Comparison of ENCODE assay signal across 9 mouse cellular contexts in the genomic region with DNA sequence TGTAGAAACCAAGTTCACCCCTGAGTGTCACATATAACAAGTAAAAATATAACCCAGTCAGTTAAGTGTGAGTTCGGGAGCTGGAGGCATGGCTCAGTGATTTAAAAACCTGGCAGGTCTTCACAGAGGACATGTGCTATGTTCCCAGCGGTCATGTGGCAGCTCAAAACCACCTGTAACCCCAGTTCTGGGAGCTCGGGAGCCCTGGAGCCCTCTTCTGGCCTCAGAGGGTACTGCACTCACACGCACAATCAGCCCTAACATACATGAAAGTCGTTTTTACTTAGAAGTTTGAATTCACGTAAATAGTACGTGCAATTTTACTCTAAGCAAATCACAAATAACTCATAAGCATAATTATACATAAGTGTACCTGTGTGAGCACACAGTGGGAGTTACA.
A peak's percentile ranks its signal among the peaks of the same experiment; 100 is the strongest.
DNase-seq lines count a peak whose midpoint lies in the region; ATAC-seq and TF ChIP-seq lines count a peak whose summit lies in the region.
"Had no signal": no experiment of that assay in that cellular context is flagged by ENCODE, and none has a peak within 500 bp of the region (broad histone marks: within the 10 kb centered on the region; RNA-seq: fewer than 3 reads in every experiment).

No protein-coding gene starts in this region.

- H3K9ac ChIP-seq in liver, embryonic 14.5 days (replicated peaks), result no peak overlapping the region
- no peak overlapping the region for H3K9ac ChIP-seq in ES-E14 (ENCODE audit: insufficient read depth, low read depth, low read length, poor library complexity, severe bottlenecking)

- H3K4me1 ChIP-seq in liver, embryonic 14.5 days (replicated peaks; ENCODE audit: control insufficient read depth in 2 of 2, insufficient read depth in 2 of 2, low read length in 1 of 2), result no peaks in the 10 kb centered on the region
- no peaks in the 10 kb centered on the region for H3K4me1 ChIP-seq in ES-E14 (ENCODE audit: control insufficient read depth in 2 of 2, insufficient read depth in 2 of 2, low read length in 2 of 2, poor library complexity in 1 of 2)

- TF ChIP-seq EP300 in liver, embryonic 14.5 days (IDR thresholded peaks at IDR 0.05; ENCODE audit: low read depth), result no peak

- ATAC-seq in CD4-positive, CD25-positive, alpha-beta regulatory T cell, adult 4 months, result no peak
- no peak for ATAC-seq in liver, embryonic 14.5 days (ENCODE audit: insufficient read depth)
- 0 out of 2 replicates have a peak, but pooled peaks have one; percentile 39 for ATAC-seq in megakaryocyte progenitor cell, adult 5-6 weeks (replicated peaks; ENCODE audit: poor library complexity)
- no peak for ATAC-seq in monocyte, adult 5-6 weeks (replicated peaks; ENCODE audit: insufficient number of reproducible peaks, low FRiP score, low TSS enrichment, poor library complexity, severe bottlenecking)
- ATAC-seq in cerebellum, adult (ENCODE audit: insufficient number of reproducible peaks, low FRiP score, low TSS enrichment), result no peak
- ATAC-seq: intestine, embryonic 16.5 days had no signal

- peak; percentile 24 for DNase-seq in CD4-positive, CD25-positive, alpha-beta regulatory T cell, adult 2 months (ENCODE audit: low read depth, low spot score)
- no peak for DNase-seq in liver, embryonic 14.5 days (ENCODE audit: low read depth in 3 of 3, low spot score in 3 of 3)
- DNase-seq in liver (no peak), ES-E14 (ENCODE audit: low read depth, low spot score) (peak; percentile 31)

- peak; percentile 61 for TF ChIP-seq CTCF in liver, embryonic 14.5 days (IDR thresholded peaks at IDR 0.05; ENCODE audit: low read depth)

- no peaks in the 10 kb centered on the region for H3K27me3 ChIP-seq in liver, embryonic 14.5 days (ENCODE audit: control insufficient read depth, insufficient read depth, low read length)

- WGBS in liver, embryonic 14.5 days (ENCODE audit: insufficient replicate concordance), result 71% methylated on average over 7 of the region's 7 CpGs

- H3K36me3 ChIP-seq in liver, embryonic 14.5 days (replicated peaks; ENCODE audit: control insufficient read depth, insufficient read depth, low read depth), result no peaks in the 10 kb centered on the region
- no peaks in the 10 kb centered on the region for H3K36me3 ChIP-seq in ES-E14 (ENCODE audit: control insufficient read depth, insufficient read depth, low read length, poor library complexity, severe bottlenecking)

- in situ Hi-C loops in ES-E14 (cut with MboI; ENCODE audit: low sequenced_read_pairs in 2 of 2, unreplicated experiment in 2 of 2), result no loop called here

- H3K27ac ChIP-seq in liver, embryonic 14.5 days, result no peak overlapping the region
- no peak overlapping the region for H3K27ac ChIP-seq in ES-E14 (ENCODE audit: insufficient read depth, low read depth, low read length, poor library complexity, severe bottlenecking)

- H3K4me3 ChIP-seq in liver, embryonic 14.5 days (ENCODE audit: insufficient read depth in 1 of 2, low read depth in 2 of 2, low read length in 2 of 2), result no peak overlapping the region
- no peak overlapping the region for H3K4me3 ChIP-seq in ES-E14 (ENCODE audit: insufficient read depth in 1 of 2, low read depth in 1 of 2, low read length in 2 of 2, poor library complexity in 1 of 2, severe bottlenecking in 1 of 2)

- no peaks in the 10 kb centered on the region for H3K9me3 ChIP-seq in liver, embryonic 14.5 days (ENCODE audit: control insufficient read depth, low read length)
- H3K9me3 ChIP-seq in ES-E14 (ENCODE audit: control insufficient read depth, insufficient read depth, low read depth, low read length), result no peaks in the 10 kb centered on the region

- no peak overlapping the region for H3K4me2 ChIP-seq in liver, embryonic 14.5 days (ENCODE audit: low read depth)

TF ChIP-seq in ES-E14, 5 proteins besides CTCF, POLR2A, EP300 and RAD21:
- TF ChIP-seq HCFC1 (IDR thresholded peaks at IDR 0.05; ENCODE audit: borderline replicate concordance, insufficient read depth, low read length) (no peak), ZNF384 (IDR thresholded peaks at IDR 0.05; ENCODE audit: low read depth, low read length) (no peak), ZC3H11A (IDR thresholded peaks at IDR 0.05; ENCODE audit: borderline replicate concordance, low read depth, low read length) (no peak)

Comparison
In these comparisons a context has a peak if more than half of its experiments do, and no peak if none do; other contexts are left out.
1. DNase-seq: peak in CD4-positive, CD25-positive, alpha-beta regulatory T cell, adult 2 months (single experiment) and ES-E14 (single experiment); none in liver, embryonic 14.5 days (0 of 3) and liver (single experiment).